Mouse (Mus musculus) kidney, adult 2 months (tissue): ENCODE data around the gene Dync1li1.

Experiments
- CTCF ChIP-seq: fragments of 200-500 bp; conservative IDR thresholded peaks from 2 replicates; pipeline ENCODE4 v1.5.1; 2011; ENCODE audit warnings: low read depth, mild to moderate bottlenecking, control low read depth, low read length, moderate library complexity, mixed read lengths; ENCODE audit not compliant: insufficient read depth, insufficient read length
- POLR2A ChIP-seq: fragments of 200-500 bp; IDR thresholded peaks from one replicate; pipeline ENCODE4 v1.6.1; 2011; ENCODE audit warnings: low read depth, low read length, control low read depth

- no peak for TF ChIP-seq CTCF
- no peak for TF ChIP-seq POLR2A
Observed at GRCm38 (mm10) chr9:114697072-114697471, 8.5 kb downstream of the Dync1li1 start.
